Mouse (Mus musculus): ENCODE measurements around the gene Taok2. TPM values are rescaled to one million over a fixed set of nuclear protein-coding genes. Genes with fewer than 3 reads are reported as not detected.

The Taok2 gene
- polyA plus RNA-seq, 1 experiment from 2014 or later: 28.0 TPM

GRCm38 (mm10) chr7:126888852-126889251, 4.3 kb upstream of the Taok2 start:
- WGBS: 53% methylated on average over 7 of the region's 7 CpGs
- H3K4me2 ChIP-seq (replicated peaks; ENCODE audit: low read depth, low read length): no peak overlapping the region
- no peak overlapping the region for H3K9ac ChIP-seq (replicated peaks; ENCODE audit: low read depth, low read length)
- H3K4me3 ChIP-seq (ENCODE audit: low read depth, low read length): no peak overlapping the region
- H3K27ac ChIP-seq (ENCODE audit: low read length): no peak overlapping the region
- H3K4me1 ChIP-seq (ENCODE audit: control insufficient read depth, insufficient read depth, low read length): no peaks in the 10 kb centered on the region
- no peaks in the 10 kb centered on the region for H3K27me3 ChIP-seq (ENCODE audit: control insufficient read depth, insufficient read depth, low read length)
- H3K9me3 ChIP-seq (ENCODE audit: control insufficient read depth, low read depth, low read length): no peaks in the 10 kb centered on the region
- peaks cover 6% of the 10 kb centered on the region; the same call in 1 of the 2 replicates for H3K36me3 ChIP-seq (ENCODE audit: control insufficient read depth, insufficient read depth, low read length)
- no peak for ATAC-seq (ENCODE audit: insufficient number of reproducible peaks, insufficient read depth, low FRiP score, low read depth)

DNA sequence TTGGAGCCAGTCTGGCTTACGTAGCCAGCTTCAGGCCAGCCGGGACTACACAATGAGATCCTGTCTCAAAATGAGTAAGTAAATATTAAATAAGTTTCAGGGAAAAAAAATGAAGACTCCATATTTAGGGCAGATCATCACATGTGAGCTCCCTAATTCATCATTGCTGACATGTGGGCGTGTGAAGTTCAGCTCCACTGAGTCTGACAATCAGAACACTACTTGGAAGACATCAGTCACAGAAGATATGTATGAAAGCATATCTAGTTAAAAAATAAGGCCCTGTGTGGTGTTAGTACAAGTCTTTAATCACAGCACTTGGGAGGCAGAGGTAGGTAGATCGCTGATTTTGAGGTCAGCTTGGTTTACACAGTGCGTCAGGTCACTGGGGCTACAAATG, 2.8 kb upstream of the Taok2 start:
- H3K9ac ChIP-seq (replicated peaks; ENCODE audit: low read depth, low read length): no peak overlapping the region
- no peak for ATAC-seq (ENCODE audit: insufficient number of reproducible peaks, insufficient read depth, low FRiP score, low read depth)
- H3K9me3 ChIP-seq (ENCODE audit: control insufficient read depth, low read depth, low read length): no peaks in the 10 kb centered on the region
- no peak overlapping the region for H3K4me2 ChIP-seq (replicated peaks; ENCODE audit: low read depth, low read length)
- peaks cover 13% of the 10 kb centered on the region for H3K4me1 ChIP-seq (ENCODE audit: control insufficient read depth, insufficient read depth, low read length)
- H3K36me3 ChIP-seq (ENCODE audit: control insufficient read depth, insufficient read depth, low read length): peaks cover 6% of the 10 kb centered on the region; the same call in 1 of the 2 replicates
- H3K27ac ChIP-seq (ENCODE audit: low read length): no peak overlapping the region
- H3K27me3 ChIP-seq (ENCODE audit: control insufficient read depth, insufficient read depth, low read length): no peaks in the 10 kb centered on the region
- 47% methylated on average over 5 of the region's 5 CpGs for WGBS
- H3K4me3 ChIP-seq (ENCODE audit: low read depth, low read length): no peak overlapping the region

DNA sequence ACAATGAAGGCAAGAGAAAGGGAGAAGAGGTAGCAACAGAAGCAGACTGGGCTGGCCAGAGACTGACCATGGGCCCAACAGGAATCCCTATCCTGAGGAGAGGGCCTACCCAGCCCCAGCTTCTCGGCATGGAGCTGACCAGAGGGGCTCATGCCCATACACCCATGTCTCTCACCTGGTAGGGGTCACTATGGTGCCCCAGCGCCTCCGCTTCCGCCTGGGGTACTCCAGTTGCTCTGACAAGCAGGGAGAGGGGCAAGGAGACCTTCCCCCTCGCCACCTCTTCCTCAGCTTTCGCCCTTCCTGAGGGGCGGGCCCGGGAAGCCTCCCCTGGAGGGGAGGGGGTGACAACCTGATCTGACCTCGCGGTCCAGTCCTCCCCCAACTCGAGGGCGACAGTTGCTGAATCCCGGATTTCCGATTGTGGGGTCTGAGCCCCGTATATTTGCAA, 747 bp downstream of the Taok2 start:
- no peak for ATAC-seq (ENCODE audit: insufficient number of reproducible peaks, insufficient read depth, low FRiP score, low read depth)
- 1% methylated on average over 15 of the region's 15 CpGs for WGBS

GRCm38 (mm10) chr7:126881040-126881439, 3.5 kb downstream of the Taok2 start:
- H3K27me3 ChIP-seq (ENCODE audit: control insufficient read depth, insufficient read depth, low read length): no peaks in the 10 kb centered on the region
- no peak for ATAC-seq (ENCODE audit: insufficient number of reproducible peaks, insufficient read depth, low FRiP score, low read depth)
- H3K36me3 ChIP-seq (ENCODE audit: control insufficient read depth, insufficient read depth, low read length): peaks cover 40% of the 10 kb centered on the region
- H3K4me3 ChIP-seq (ENCODE audit: low read depth, low read length): no peak overlapping the region
- H3K9ac ChIP-seq (replicated peaks; ENCODE audit: low read depth, low read length): no peak overlapping the region
- peaks cover 22% of the 10 kb centered on the region for H3K4me1 ChIP-seq (ENCODE audit: control insufficient read depth, insufficient read depth, low read length)
- WGBS: 77% methylated on average over 6 of the region's 6 CpGs
- no peak overlapping the region for H3K4me2 ChIP-seq (replicated peaks; ENCODE audit: low read depth, low read length)
- H3K27ac ChIP-seq (ENCODE audit: low read length): no peak overlapping the region
- H3K9me3 ChIP-seq (ENCODE audit: control insufficient read depth, low read depth, low read length): no peaks in the 10 kb centered on the region

More for the DNA sequence above, 747 bp downstream of the Taok2 start:
- peak overlapping the region; percentile 59 for H3K4me3 ChIP-seq (ENCODE audit: low read depth, low read length)
- H3K4me1 ChIP-seq (ENCODE audit: control insufficient read depth, insufficient read depth, low read length): peaks cover 22% of the 10 kb centered on the region
- peaks cover 17% of the 10 kb centered on the region for H3K36me3 ChIP-seq (ENCODE audit: control insufficient read depth, insufficient read depth, low read length)
- peak overlapping the region; percentile 93 for H3K4me2 ChIP-seq (replicated peaks; ENCODE audit: low read depth, low read length)
- no peaks in the 10 kb centered on the region for H3K27me3 ChIP-seq (ENCODE audit: control insufficient read depth, insufficient read depth, low read length)
- H3K9ac ChIP-seq (replicated peaks; ENCODE audit: low read depth, low read length): peak overlapping the region; percentile 75
- H3K27ac ChIP-seq (ENCODE audit: low read length): peak overlapping the region; percentile 87; the same call in 1 of the 2 replicates
- H3K9me3 ChIP-seq (ENCODE audit: control insufficient read depth, low read depth, low read length): no peaks in the 10 kb centered on the region

DNA sequence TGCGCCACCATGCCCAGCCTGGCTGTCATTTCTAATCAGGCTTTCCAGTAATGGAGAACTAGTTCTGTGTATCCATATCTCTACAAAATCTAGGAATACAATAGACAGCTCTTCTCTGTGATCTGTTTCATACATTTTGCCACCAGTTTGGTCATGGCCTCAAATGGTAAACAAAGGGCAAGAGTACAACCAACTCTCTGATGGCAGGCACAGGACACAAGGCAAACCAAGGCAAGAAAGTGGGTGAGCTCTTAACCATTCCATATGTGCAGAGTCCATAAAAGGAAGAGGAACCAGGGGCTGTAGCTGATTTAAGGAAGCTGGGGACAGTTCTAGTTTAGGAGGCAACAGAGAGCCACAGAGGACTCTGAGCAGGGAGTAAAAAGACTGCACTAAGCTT, 7.3 kb downstream of the Taok2 start:
- no peaks in the 10 kb centered on the region for H3K27me3 ChIP-seq (ENCODE audit: control insufficient read depth, insufficient read depth, low read length)
- H3K9ac ChIP-seq (replicated peaks; ENCODE audit: low read depth, low read length): no peak overlapping the region
- H3K4me1 ChIP-seq (ENCODE audit: control insufficient read depth, insufficient read depth, low read length): peaks cover 9% of the 10 kb centered on the region
- H3K36me3 ChIP-seq (ENCODE audit: control insufficient read depth, insufficient read depth, low read length): peaks cover 78% of the 10 kb centered on the region
- ATAC-seq (ENCODE audit: insufficient number of reproducible peaks, insufficient read depth, low FRiP score, low read depth): no peak
- no peak overlapping the region for H3K4me2 ChIP-seq (replicated peaks; ENCODE audit: low read depth, low read length)
- no peak overlapping the region for H3K4me3 ChIP-seq (ENCODE audit: low read depth, low read length)
- no peaks in the 10 kb centered on the region for H3K9me3 ChIP-seq (ENCODE audit: control insufficient read depth, low read depth, low read length)
- WGBS: 97% methylated on average over 1 of the region's 1 CpGs
- H3K27ac ChIP-seq (ENCODE audit: low read length): no peak overlapping the region

GRCm38 (mm10) chr7:126870520-126870891, 14.0 kb downstream of the Taok2 start:
- Histone ChIP-seq H3K27ac (ENCODE audit: low read length) (no peak overlapping the region), H3K4me2 (replicated peaks; ENCODE audit: low read depth, low read length) (no peak overlapping the region), H3K36me3 (ENCODE audit: control insufficient read depth, insufficient read depth, low read length) (peaks cover 91% of the 10 kb centered on the region), H3K9ac (replicated peaks; ENCODE audit: low read depth, low read length) (no peak overlapping the region), H3K4me3 (ENCODE audit: low read depth, low read length) (no peak overlapping the region), H3K9me3 (ENCODE audit: control insufficient read depth, low read depth, low read length) (no peaks in the 10 kb centered on the region), H3K4me1 (ENCODE audit: control insufficient read depth, insufficient read depth, low read length) (no peaks in the 10 kb centered on the region), H3K27me3 (ENCODE audit: control insufficient read depth, insufficient read depth, low read length) (no peaks in the 10 kb centered on the region)
- ATAC-seq (ENCODE audit: insufficient number of reproducible peaks, insufficient read depth, low FRiP score, low read depth): no peak
- 91% methylated on average over 2 of the region's 2 CpGs for WGBS

DNA sequence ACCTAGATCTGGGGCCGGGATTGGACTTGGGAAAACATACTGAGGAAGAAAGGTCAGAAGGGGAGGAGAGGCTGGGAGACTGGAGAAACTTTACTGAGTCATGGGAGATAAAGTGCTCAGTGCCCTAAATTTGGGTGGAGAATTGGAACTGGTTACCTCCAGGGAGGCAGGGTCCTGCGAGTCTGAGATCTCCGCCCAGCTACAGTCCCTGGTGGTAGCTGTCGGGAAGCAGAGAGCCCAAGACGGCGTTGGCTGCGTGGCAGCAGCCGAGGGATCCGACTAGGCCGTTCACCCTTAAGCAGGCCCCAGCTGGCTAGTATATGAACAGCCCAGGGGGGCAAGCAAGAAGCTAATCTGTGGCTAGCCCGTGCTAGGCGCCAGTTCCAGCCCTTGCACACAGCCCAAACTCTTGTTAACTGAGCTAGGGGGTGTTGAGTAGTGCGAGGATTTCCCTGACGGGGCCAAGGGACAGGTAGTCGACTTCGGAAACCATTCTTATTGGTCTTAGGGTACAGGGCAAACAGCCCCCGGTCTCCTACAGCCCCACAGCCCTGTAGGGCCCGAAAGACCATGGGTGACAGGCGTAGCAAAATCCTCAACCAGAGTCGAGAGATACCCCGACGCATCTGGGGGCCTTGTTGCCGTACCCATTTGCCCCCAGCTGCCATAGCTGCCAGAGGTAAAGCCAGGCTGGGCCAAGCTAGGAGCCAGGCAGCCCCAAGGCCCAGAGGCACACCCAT, 14.6 kb downstream of the Taok2 start:
- WGBS: 90% methylated on average over 23 of the region's 23 CpGs
- no peak overlapping the region for H3K4me3 ChIP-seq (ENCODE audit: low read depth, low read length)
- H3K9me3 ChIP-seq (ENCODE audit: control insufficient read depth, low read depth, low read length): no peaks in the 10 kb centered on the region
- no peaks in the 10 kb centered on the region for H3K4me1 ChIP-seq (ENCODE audit: control insufficient read depth, insufficient read depth, low read length)
- H3K27ac ChIP-seq (ENCODE audit: low read length): no peak overlapping the region
- ATAC-seq (ENCODE audit: insufficient number of reproducible peaks, insufficient read depth, low FRiP score, low read depth): no peak
- no peak overlapping the region for H3K9ac ChIP-seq (replicated peaks; ENCODE audit: low read depth, low read length)
- peaks cover 91% of the 10 kb centered on the region for H3K36me3 ChIP-seq (ENCODE audit: control insufficient read depth, insufficient read depth, low read length)
- no peak overlapping the region for H3K4me2 ChIP-seq (replicated peaks; ENCODE audit: low read depth, low read length)
- no peaks in the 10 kb centered on the region for H3K27me3 ChIP-seq (ENCODE audit: control insufficient read depth, insufficient read depth, low read length)

DNA sequence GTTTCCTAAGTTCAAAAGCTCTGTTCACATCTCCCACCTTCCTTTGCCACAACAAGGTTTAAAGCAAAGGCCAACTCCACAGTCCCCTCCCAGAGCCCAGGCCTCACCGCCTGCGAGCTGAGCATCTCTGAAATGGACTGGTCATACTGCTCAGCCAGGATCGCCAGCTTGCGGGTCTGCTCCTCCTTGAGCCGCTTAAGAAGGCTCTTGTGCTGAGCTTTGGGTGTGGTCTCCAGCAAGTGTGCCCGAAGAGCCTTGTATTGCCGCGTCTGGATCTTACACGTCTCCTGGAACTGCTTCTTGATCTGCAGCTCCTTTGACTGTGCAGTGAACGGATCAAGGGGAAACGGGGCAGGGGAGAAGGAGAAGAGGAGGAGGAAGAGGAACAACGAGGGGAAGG, 16.5 kb downstream of the Taok2 start:
- Histone ChIP-seq H3K4me3 (ENCODE audit: low read depth, low read length) (no peak overlapping the region), H3K4me2 (replicated peaks; ENCODE audit: low read depth, low read length) (no peak overlapping the region), H3K36me3 (ENCODE audit: control insufficient read depth, insufficient read depth, low read length) (peaks cover 80% of the 10 kb centered on the region), H3K27me3 (ENCODE audit: control insufficient read depth, insufficient read depth, low read length) (no peaks in the 10 kb centered on the region), H3K9ac (replicated peaks; ENCODE audit: low read depth, low read length) (no peak overlapping the region), H3K4me1 (ENCODE audit: control insufficient read depth, insufficient read depth, low read length) (peaks cover 15% of the 10 kb centered on the region), H3K27ac (ENCODE audit: low read length) (no peak overlapping the region), H3K9me3 (ENCODE audit: control insufficient read depth, low read depth, low read length) (no peaks in the 10 kb centered on the region)
- 85% methylated on average over 12 of the region's 12 CpGs for WGBS
- ATAC-seq (ENCODE audit: insufficient number of reproducible peaks, insufficient read depth, low FRiP score, low read depth): no peak

DNA sequence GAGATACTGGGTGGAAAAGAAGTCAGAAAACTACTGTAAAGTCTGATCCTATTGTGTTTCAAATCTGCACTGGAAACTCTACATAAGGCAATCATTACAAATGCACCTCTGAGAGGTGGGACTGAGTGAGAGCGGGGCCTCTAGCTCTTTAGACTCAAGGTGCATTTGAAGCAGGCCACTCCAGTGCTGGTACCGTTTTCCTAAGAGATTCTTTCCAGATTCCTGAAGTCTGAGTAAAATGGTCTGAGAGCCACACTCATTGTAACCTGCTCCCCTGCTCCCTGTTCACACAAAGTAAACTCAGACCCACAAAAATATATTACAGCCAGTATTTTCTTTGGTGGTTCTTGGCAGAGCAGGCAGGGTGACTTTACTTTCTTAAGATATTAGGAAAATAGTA, 17.0 kb downstream of the Taok2 start:
- Histone ChIP-seq H3K27ac (ENCODE audit: low read length) (no peak overlapping the region), H3K27me3 (ENCODE audit: control insufficient read depth, insufficient read depth, low read length) (no peaks in the 10 kb centered on the region), H3K9ac (replicated peaks; ENCODE audit: low read depth, low read length) (no peak overlapping the region), H3K4me1 (ENCODE audit: control insufficient read depth, insufficient read depth, low read length) (peaks cover 18% of the 10 kb centered on the region), H3K4me2 (replicated peaks; ENCODE audit: low read depth, low read length) (no peak overlapping the region), H3K4me3 (ENCODE audit: low read depth, low read length) (no peak overlapping the region), H3K9me3 (ENCODE audit: control insufficient read depth, low read depth, low read length) (no peaks in the 10 kb centered on the region), H3K36me3 (ENCODE audit: control insufficient read depth, insufficient read depth, low read length) (peaks cover 75% of the 10 kb centered on the region)
- WGBS: 87% methylated on average over 2 of the region's 2 CpGs
- no peak for ATAC-seq (ENCODE audit: insufficient number of reproducible peaks, insufficient read depth, low FRiP score, low read depth)
